Mouse (Mus musculus) limb, embryonic 12.5 days (tissue): ENCODE data around the gene Gjb4. TPM values are rescaled to one million over a fixed set of nuclear protein-coding genes. Genes with fewer than 3 reads are reported as not detected.

Experiments used
- ATAC-seq: fragments of 200-750 bp; cut with Nextera tagmentation; 2 replicates; pipeline ENCODE4 v1.8.0; 2017; ENCODE audit warnings: low read depth, moderate TSS enrichment; ENCODE audit not compliant: insufficient number of reproducible peaks, insufficient read depth, low FRiP score, low TSS enrichment
- H3K27ac ChIP-seq: fragments of 300-500 bp; sonication (generic); 2 replicates; pipeline ENCODE4 v1.5.1; 2016; ENCODE audit warnings: mild to moderate bottlenecking, moderate library complexity
- H3K27me3 ChIP-seq: fragments of 300-500 bp; sonication (generic); 2 replicates; pipeline ENCODE4 v1.6.1; 2016; ENCODE audit warnings: mild to moderate bottlenecking, moderate library complexity
- H3K36me3 ChIP-seq: fragments of 300-500 bp; sonication (generic); 2 replicates; pipeline ENCODE4 v1.6.1; 2016; ENCODE audit warnings: mild to moderate bottlenecking, moderate library complexity
- H3K4me1 ChIP-seq: fragments of 300-500 bp; sonication (generic); replicated peaks from 2 replicates; pipeline ENCODE4 v1.6.1; 2016
- H3K4me2 ChIP-seq: fragments of 300-500 bp; sonication (generic); 2 replicates; pipeline ENCODE4 v1.6.1; 2016; ENCODE audit warnings: mild to moderate bottlenecking, moderate library complexity
- H3K4me3 ChIP-seq: fragments of 300-500 bp; sonication (generic); replicated peaks from 2 replicates; pipeline ENCODE4 v1.5.1; 2016; ENCODE audit warnings: mild to moderate bottlenecking
- H3K9ac ChIP-seq: fragments of 300-500 bp; sonication (generic); replicated peaks from 2 replicates; pipeline ENCODE4 v1.6.1; 2016; ENCODE audit warnings: mild to moderate bottlenecking, moderate library complexity
- H3K9me3 ChIP-seq: fragments of 300-500 bp; sonication (generic); 2 replicates; pipeline ENCODE4 v1.6.1; 2016; ENCODE audit warnings: mild to moderate bottlenecking, moderate library complexity
- WGBS: fragments of 180-500 bp; shearing (Covaris S2); methylation state at CpG from one replicate; pipeline ENCODE4 v1.1.7; 2016; 5-methylcytosine and 5-hydroxymethylcytosine counted together
- polyA plus RNA-seq: library from polyadenylated mRNA; unstranded; fragments of >200 nt; fragmentation: Nextera tagmentation; extraction: Ambion mirVana; gene quantifications from 2 replicates; pipeline ENCODE4 v1.2.1, GENCODE M21; 2016

Gene Gjb4
- polyA plus RNA-seq, 1 experiment from 2014 or later = not detected

- 61% methylated on average over 4 of the region's 4 CpGs for WGBS
- H3K36me3 ChIP-seq = no peaks in the 10 kb centered on the region
- H3K9ac ChIP-seq = no peak overlapping the region
- no peak overlapping the region for H3K4me2 ChIP-seq
- H3K4me1 ChIP-seq = peaks cover 12% of the 10 kb centered on the region
- H3K9me3 ChIP-seq = no peaks in the 10 kb centered on the region
- ATAC-seq = no peak
- no peaks in the 10 kb centered on the region for H3K27me3 ChIP-seq
- H3K4me3 ChIP-seq = no peak overlapping the region
- H3K27ac ChIP-seq = no peak overlapping the region
These were observed 4.2 kb downstream of the Gjb4 start for GRCm38 (mm10) chr4:127349560-127350300.

GRCm38 (mm10) chr4:127345000-127345399 is 8.9 kb downstream of the Gjb4 start:
- ATAC-seq = no peak
- Histone ChIP-seq H3K36me3 (no peaks in the 10 kb centered on the region), H3K27ac (no peak overlapping the region), H3K4me2 (no peak overlapping the region), H3K9me3 (no peaks in the 10 kb centered on the region), H3K9ac (no peak overlapping the region), H3K27me3 (peaks cover 6% of the 10 kb centered on the region; the same call in 1 of the 2 replicates), H3K4me3 (no peak overlapping the region), H3K4me1 (no peaks in the 10 kb centered on the region)
- 83% methylated on average over 5 of the region's 5 CpGs for WGBS

GRCm38 (mm10) chr4:127341372-127341771 is 12.5 kb downstream of the Gjb4 start:
- 48% methylated on average over 6 of the region's 6 CpGs for WGBS
- H3K27ac ChIP-seq = no peak overlapping the region

DNA sequence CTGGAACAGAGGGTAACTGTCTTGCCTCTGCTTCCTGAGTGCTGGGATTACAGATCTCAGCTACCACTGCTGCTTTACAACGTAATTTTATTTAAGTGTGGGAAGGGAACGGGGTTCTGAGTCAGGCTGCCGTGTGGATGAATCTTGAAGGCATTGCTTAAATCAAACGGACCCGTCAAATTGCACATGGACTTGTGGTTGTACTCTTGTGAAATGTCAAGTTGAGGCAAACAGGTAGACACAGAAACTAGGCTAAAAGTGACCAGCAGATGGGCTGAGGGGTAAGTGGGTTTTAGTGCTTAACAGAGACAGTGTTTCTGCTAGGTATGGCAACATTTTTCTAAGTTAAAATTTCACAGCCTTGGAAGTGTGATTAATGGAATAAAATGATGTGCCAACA is 16.2 kb downstream of the Gjb4 start:
- 76% methylated on average over 5 of the region's 5 CpGs for WGBS
- Histone ChIP-seq H3K27me3 (peaks cover 28% of the 10 kb centered on the region), H3K4me3 (no peak overlapping the region), H3K36me3 (no peaks in the 10 kb centered on the region), H3K4me1 (no peaks in the 10 kb centered on the region), H3K27ac (no peak overlapping the region), H3K9me3 (no peaks in the 10 kb centered on the region), H3K9ac (no peak overlapping the region), H3K4me2 (no peak overlapping the region)
- ATAC-seq = no peak

More at GRCm38 (mm10) chr4:127341372-127341771, 12.5 kb downstream of the Gjb4 start:
- Histone ChIP-seq H3K27me3 (peaks cover 6% of the 10 kb centered on the region; the same call in 1 of the 2 replicates), H3K9me3 (no peaks in the 10 kb centered on the region), H3K4me3 (no peak overlapping the region), H3K9ac (no peak overlapping the region), H3K36me3 (no peaks in the 10 kb centered on the region), H3K4me2 (no peak overlapping the region), H3K4me1 (no peaks in the 10 kb centered on the region)
- ATAC-seq = no peak

DNA sequence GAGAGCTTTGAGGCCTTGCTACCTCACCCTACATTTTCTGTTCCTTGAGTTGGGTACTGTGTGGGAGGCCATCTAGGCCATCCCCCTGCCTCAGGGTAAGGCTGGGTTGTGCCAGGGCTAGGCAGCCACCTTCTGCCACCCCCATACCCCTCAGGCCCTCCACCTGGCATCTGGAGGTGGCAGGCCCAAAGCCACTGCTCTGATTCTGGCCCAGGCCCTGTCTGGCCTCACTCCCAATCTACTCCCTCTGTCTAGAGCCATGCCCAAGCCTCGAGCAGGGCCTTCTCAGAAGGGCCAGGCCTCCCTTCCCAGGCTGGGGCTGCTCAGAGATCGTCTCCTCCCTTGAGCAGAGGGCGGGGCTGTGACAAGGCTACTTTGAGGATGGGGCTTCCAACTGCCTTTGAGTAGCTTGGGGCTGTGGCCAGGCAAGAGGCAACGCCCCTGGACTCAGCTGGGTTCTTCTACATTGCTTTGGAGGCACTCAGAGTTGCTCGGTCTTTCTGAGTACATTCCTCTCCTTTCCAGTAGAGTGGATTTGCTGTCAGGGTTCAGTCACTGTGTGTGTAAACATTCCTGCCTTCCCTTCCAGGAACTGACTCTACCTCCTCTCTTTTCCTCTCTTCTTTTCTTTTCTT is 18.9 kb downstream of the Gjb4 start:
- peaks cover 49% of the 10 kb centered on the region for H3K27me3 ChIP-seq
- H3K9ac ChIP-seq = no peak overlapping the region
- H3K4me2 ChIP-seq = no peak overlapping the region
- 0 out of 2 replicates have a peak, but pooled peaks have one; percentile 15 for ATAC-seq
- H3K4me1 ChIP-seq = peaks cover 10% of the 10 kb centered on the region
- H3K27ac ChIP-seq = no peak overlapping the region
- no peaks in the 10 kb centered on the region for H3K36me3 ChIP-seq
- H3K4me3 ChIP-seq = no peak overlapping the region
- 33% methylated on average over 5 of the region's 5 CpGs for WGBS
- H3K9me3 ChIP-seq = no peaks in the 10 kb centered on the region

DNA sequence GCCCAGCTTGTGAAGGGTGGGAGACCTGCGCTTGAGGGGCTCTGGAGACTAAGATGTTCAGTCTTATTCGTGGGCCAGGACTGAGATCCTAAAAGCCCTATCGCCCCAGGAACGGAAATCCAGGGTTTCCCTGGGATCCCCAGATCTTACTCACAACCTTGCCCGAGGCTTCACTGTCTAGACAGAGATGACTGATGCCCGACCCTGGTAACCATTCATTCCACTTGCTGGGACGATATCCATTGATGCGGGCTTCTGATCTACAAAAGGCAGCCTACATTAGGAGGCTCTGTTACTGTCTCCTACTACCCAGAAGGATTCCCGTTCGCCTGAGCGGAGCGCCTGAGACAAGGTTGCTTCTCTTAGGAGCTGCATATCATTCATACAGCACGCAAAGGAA is 22.7 kb downstream of the Gjb4 start:
- H3K4me2 ChIP-seq = no peak overlapping the region
- ATAC-seq = no peak

DNA sequence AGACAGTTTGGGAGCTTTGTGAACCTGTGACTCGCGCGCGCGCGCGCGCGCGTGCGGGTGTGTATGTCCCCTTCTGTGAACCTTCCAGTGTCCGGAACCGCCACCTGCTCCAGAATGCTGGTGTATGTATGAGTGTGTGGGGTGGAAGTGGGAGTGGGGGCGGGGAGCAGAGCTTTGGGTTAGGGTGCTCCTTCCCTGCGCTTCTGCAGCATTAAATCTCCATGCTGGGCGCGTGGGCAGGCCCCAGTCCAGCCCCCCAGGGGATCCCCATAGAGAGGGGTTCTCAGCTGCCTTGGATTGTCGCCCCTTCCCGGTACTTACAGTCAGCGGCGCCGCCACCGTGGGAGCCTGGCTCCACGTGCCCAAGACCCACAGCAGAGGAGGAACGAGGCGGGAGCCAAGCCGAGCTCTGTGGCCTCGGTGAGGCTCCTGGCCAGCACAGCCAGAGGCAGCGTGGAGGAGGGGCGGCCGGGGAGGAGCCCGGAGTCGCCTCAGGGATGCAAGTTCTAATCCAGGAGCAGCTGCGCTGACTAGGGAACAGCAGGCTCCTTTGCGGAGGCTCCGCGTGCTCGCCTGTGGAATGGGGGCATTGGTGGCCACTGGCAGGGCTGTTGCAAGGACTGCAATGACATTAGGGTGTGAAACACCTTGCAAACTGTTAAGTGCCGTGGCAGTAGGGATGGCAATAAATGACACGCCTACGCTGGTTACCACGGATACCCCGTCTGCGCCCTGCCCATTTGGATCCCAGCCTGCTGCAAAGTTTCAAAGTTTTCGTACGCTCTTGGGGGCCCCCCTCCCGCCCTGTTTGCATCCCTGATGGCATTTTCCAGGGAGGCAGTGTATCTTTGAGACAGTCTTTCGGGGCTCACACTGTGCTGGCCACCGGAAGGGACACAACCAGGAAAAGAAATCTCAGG is 23.4 kb downstream of the Gjb4 start, which contains the start of gene Gjb3:
Gene Gjb3, minus strand, starts transcription at position 664 of the 920 bp plus-strand sequence.
- Histone ChIP-seq H3K4me3 (peak within 1 kb of the TSS; percentile 24), H3K27me3 (peaks cover 93% of the 10 kb centered on the region), H3K36me3 (no peaks in the 10 kb centered on the region), H3K9ac (no peak within 1 kb of the TSS), H3K27ac (no peak within 1 kb of the TSS; the same call in 1 of the 2 replicates), H3K4me2 (peak within 1 kb of the TSS; percentile 45), H3K4me1 (peaks cover 16% of the 10 kb centered on the region), H3K9me3 (no peaks in the 10 kb centered on the region)
- 1% methylated on average over 49 of the region's 49 CpGs for WGBS
- no peak for ATAC-seq

More for the DNA sequence above, 22.7 kb downstream of the Gjb4 start:
- no peaks in the 10 kb centered on the region for H3K9me3 ChIP-seq
- peaks cover 16% of the 10 kb centered on the region for H3K4me1 ChIP-seq
- H3K36me3 ChIP-seq = no peaks in the 10 kb centered on the region
- H3K9ac ChIP-seq = no peak overlapping the region
- peaks cover 86% of the 10 kb centered on the region for H3K27me3 ChIP-seq
- no peak overlapping the region for H3K27ac ChIP-seq
- 18% methylated on average over 13 of the region's 13 CpGs for WGBS
- H3K4me3 ChIP-seq = peak overlapping the region; percentile 24; the same call in 1 of the 2 replicates

GRCm38 (mm10) chr4:127329751-127330150 is 24.1 kb downstream of the Gjb4 start:
- Histone ChIP-seq H3K4me1 (peaks cover 16% of the 10 kb centered on the region), H3K9ac (no peak overlapping the region), H3K27ac (no peak overlapping the region; the same call in 1 of the 2 replicates), H3K36me3 (no peaks in the 10 kb centered on the region), H3K27me3 (peaks cover 95% of the 10 kb centered on the region), H3K4me2 (peak overlapping the region; percentile 45), H3K4me3 (peak overlapping the region; percentile 24), H3K9me3 (no peaks in the 10 kb centered on the region)
- WGBS = 3% methylated on average over 13 of the region's 13 CpGs
- ATAC-seq = no peak

DNA sequence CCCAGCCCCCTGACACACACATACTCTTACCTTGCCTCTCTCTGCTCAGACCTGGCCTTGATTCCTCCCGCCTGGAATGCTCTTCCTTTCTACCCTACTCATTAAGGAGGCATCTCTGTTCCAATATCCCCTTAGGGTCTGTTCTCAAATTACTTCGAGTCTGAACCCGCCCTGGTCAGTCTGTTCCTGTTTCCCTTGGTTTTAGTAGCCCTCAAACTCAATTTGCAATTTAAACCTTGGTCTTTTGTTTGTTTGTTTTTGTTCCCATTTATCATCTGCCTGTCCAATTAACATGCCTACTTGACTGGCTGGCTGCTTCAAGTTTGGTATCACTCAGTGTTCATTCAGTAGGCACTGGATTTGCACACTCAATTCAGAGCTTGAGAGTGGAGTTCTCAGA is 24.8 kb downstream of the Gjb4 start:
- WGBS = under 1% methylated on average over 3 of the region's 3 CpGs
- Histone ChIP-seq H3K4me3 (no peak overlapping the region), H3K9me3 (no peaks in the 10 kb centered on the region), H3K9ac (no peak overlapping the region), H3K36me3 (no peaks in the 10 kb centered on the region), H3K27me3 (peaks cover 92% of the 10 kb centered on the region), H3K4me1 (peaks cover 16% of the 10 kb centered on the region), H3K27ac (no peak overlapping the region), H3K4me2 (0 out of 2 replicates have a peak overlapping the region, but pooled peaks have one; percentile 45)
- no peak for ATAC-seq

GRCm38 (mm10) chr4:127328378-127328777 is 25.5 kb downstream of the Gjb4 start:
- ATAC-seq = no peak
- H3K36me3 ChIP-seq = no peaks in the 10 kb centered on the region
- no peak overlapping the region for H3K4me2 ChIP-seq
- no peak overlapping the region for H3K27ac ChIP-seq
- no peak overlapping the region for H3K9ac ChIP-seq
- H3K4me1 ChIP-seq = peaks cover 16% of the 10 kb centered on the region
- no peak overlapping the region for H3K4me3 ChIP-seq
- 70% methylated on average over 7 of the region's 7 CpGs for WGBS
- H3K9me3 ChIP-seq = no peaks in the 10 kb centered on the region
- peaks cover 85% of the 10 kb centered on the region for H3K27me3 ChIP-seq

GRCm38 (mm10) chr4:127327749-127328148 is 26.1 kb downstream of the Gjb4 start:
- WGBS = 57% methylated on average over 6 of the region's 6 CpGs
- ATAC-seq = no peak
- H3K4me3 ChIP-seq = no peak overlapping the region

More at GRCm38 (mm10) chr4:127327749-127328148, 26.1 kb downstream of the Gjb4 start:
- H3K4me1 ChIP-seq = peaks cover 16% of the 10 kb centered on the region
- no peak overlapping the region for H3K9ac ChIP-seq
- no peak overlapping the region for H3K27ac ChIP-seq
- no peaks in the 10 kb centered on the region for H3K36me3 ChIP-seq
- H3K4me2 ChIP-seq = no peak overlapping the region
- peaks cover 81% of the 10 kb centered on the region for H3K27me3 ChIP-seq
- no peaks in the 10 kb centered on the region for H3K9me3 ChIP-seq
